Mouse (Mus musculus) embryonic facial prominence, embryonic 11.5 days (tissue): Measurements from ENCODE around the gene Slc25a21. TPM values are rescaled to one million over a fixed set of nuclear protein-coding genes. Genes with fewer than 3 reads are reported as not detected.

ENCODE experiments used
- ATAC-seq: fragments of 200-750 bp; cut with Nextera tagmentation; replicated peaks from 2 replicates; pipeline ENCODE4 v1.8.0; 2017; ENCODE audit warnings: low read depth; ENCODE audit not compliant: insufficient number of reproducible peaks, low FRiP score, low TSS enrichment
- DNase-seq: peaks from one replicate; pipeline ENCODE4 v3.0.0-alpha.2; 2015; ENCODE audit warnings: low spot score
- H3K27ac ChIP-seq: fragments of 300-500 bp; sonication (generic); replicated peaks from 2 replicates; pipeline ENCODE4 v1.5.1; 2014; ENCODE audit warnings: mild to moderate bottlenecking, low read depth, low read length, control low read depth
- H3K27me3 ChIP-seq: fragments of 300-500 bp; sonication (generic); 2 replicates; pipeline ENCODE4 v1.6.1; 2014; ENCODE audit warnings: mild to moderate bottlenecking, low read length, moderate library complexity, mixed read lengths; ENCODE audit not compliant: control insufficient read depth, insufficient read depth
- H3K36me3 ChIP-seq: fragments of 300-500 bp; sonication (generic); replicated peaks from 2 replicates; pipeline ENCODE4 v1.6.1; 2014; ENCODE audit warnings: low read depth, mild to moderate bottlenecking, low read length, moderate library complexity, mixed read lengths; ENCODE audit not compliant: control insufficient read depth, insufficient read depth
- H3K4me1 ChIP-seq: fragments of 300-500 bp; sonication (generic); 2 replicates; pipeline ENCODE4 v1.6.1; 2014; ENCODE audit warnings: low read length, mixed read lengths; ENCODE audit not compliant: control insufficient read depth, insufficient read depth
- H3K4me2 ChIP-seq: fragments of 300-500 bp; sonication (generic); 2 replicates; pipeline ENCODE4 v1.6.1; 2014; ENCODE audit warnings: low read depth, mild to moderate bottlenecking, control low read depth, low read length, moderate library complexity
- H3K4me3 ChIP-seq: fragments of 300-500 bp; sonication (generic); 2 replicates; pipeline ENCODE4 v1.5.1; 2014; ENCODE audit warnings: low read depth, low read length, control low read depth
- H3K9ac ChIP-seq: fragments of 300-500 bp; sonication (generic); replicated peaks from 2 replicates; pipeline ENCODE4 v1.6.1; 2014; ENCODE audit warnings: mild to moderate bottlenecking, control low read depth, low read length
- H3K9me3 ChIP-seq: fragments of 300-500 bp; sonication (generic); replicated peaks from 2 replicates; pipeline ENCODE4 v1.6.1; 2016; ENCODE audit warnings: mild to moderate bottlenecking, low read length, inconsistent platforms, mixed read lengths; ENCODE audit not compliant: control insufficient read depth
- WGBS: fragments of 180-500 bp; shearing (Covaris S2); extraction: QIAGEN DNeasy Blood & Tissue Kit; methylation state at CpG from one replicate; pipeline ENCODE4 v1.1.7; 2014; 5-methylcytosine and 5-hydroxymethylcytosine counted together
- polyA plus RNA-seq: library from polyadenylated mRNA; unstranded; fragments of >200 nt; fragmentation: Nextera tagmentation; extraction: Ambion mirVana; gene quantifications from 2 replicates; pipeline ENCODE4 v1.2.1, GENCODE M21; 2014

Slc25a21 gene
- polyA plus RNA-seq, 1 experiment from 2014 or later: 1.9 TPM

DNA sequence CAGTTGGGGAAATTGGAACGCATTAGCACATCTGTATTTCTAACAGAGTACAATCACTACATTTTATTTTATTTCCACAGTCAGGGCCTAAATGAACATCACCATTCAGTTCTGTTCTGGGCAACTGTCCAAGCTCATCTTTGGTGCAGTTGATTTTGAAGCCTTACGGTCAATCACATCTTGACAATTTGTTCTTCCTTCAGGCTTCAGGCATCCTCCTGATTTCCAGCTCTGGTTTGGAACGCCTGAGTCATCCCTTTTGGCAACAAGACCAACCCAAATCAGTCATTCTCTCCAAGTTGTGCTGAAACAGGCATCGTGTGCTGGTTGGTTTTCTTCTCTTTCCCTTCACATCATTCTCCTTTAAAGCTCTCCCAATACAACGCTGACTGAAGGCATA, 416.1 kb downstream of the Slc25a21 start:
- no peaks in the 10 kb centered on the region for H3K9me3 ChIP-seq
- no peaks in the 10 kb centered on the region for H3K36me3 ChIP-seq
- no peak for DNase-seq
- no peaks in the 10 kb centered on the region for H3K4me1 ChIP-seq
- 80% methylated on average over 5 of the region's 5 CpGs for WGBS
- H3K27me3 ChIP-seq: no peaks in the 10 kb centered on the region
- no peak overlapping the region for H3K27ac ChIP-seq
- ATAC-seq: no peak
- H3K4me3 ChIP-seq: no peak overlapping the region
- H3K4me2 ChIP-seq: no peak overlapping the region
- no peak overlapping the region for H3K9ac ChIP-seq

DNA sequence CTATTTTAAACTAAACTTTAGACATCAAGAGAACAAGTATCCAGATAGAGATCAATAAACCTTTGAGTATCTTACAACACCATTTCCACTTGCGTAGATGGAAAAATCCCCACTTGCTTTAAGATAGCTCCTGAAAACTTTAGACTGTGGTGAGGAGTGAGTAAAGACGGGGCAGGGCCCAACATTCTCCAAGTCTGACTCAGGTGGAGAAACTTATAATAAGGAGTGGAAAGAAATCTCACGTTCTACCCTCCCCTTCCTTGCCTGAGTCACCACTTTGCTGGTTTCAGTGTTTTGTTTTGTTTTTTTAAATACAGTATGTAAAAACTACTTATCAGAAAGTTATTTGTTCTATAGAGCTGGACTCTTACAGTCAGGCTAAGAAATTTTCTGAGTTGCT, 417.7 kb downstream of the Slc25a21 start:
- DNase-seq (no peak), ATAC-seq (no peak)
- no peaks in the 10 kb centered on the region for H3K9me3 ChIP-seq
- H3K27ac ChIP-seq: no peak overlapping the region
- 86% methylated on average over 3 of the region's 3 CpGs for WGBS
- no peak overlapping the region for H3K9ac ChIP-seq
- no peaks in the 10 kb centered on the region for H3K36me3 ChIP-seq
- H3K27me3 ChIP-seq: no peaks in the 10 kb centered on the region
- H3K4me1 ChIP-seq: no peaks in the 10 kb centered on the region
- H3K4me3 ChIP-seq: no peak overlapping the region
- H3K4me2 ChIP-seq: no peak overlapping the region

- H3K9ac ChIP-seq: no peak overlapping the region
- peak; percentile 21 for DNase-seq
- no peak overlapping the region for H3K4me3 ChIP-seq
- H3K4me1 ChIP-seq: no peaks in the 10 kb centered on the region
- H3K36me3 ChIP-seq: no peaks in the 10 kb centered on the region
- H3K9me3 ChIP-seq: no peaks in the 10 kb centered on the region
- 63% methylated on average over 6 of the region's 6 CpGs for WGBS
- H3K4me2 ChIP-seq: no peak overlapping the region
- H3K27me3 ChIP-seq: no peaks in the 10 kb centered on the region
- H3K27ac ChIP-seq: no peak overlapping the region
- ATAC-seq: no peak
Measured at GRCm38 (mm10) chr12:56773941-56774340, 423.3 kb downstream of the Slc25a21 start.

DNA sequence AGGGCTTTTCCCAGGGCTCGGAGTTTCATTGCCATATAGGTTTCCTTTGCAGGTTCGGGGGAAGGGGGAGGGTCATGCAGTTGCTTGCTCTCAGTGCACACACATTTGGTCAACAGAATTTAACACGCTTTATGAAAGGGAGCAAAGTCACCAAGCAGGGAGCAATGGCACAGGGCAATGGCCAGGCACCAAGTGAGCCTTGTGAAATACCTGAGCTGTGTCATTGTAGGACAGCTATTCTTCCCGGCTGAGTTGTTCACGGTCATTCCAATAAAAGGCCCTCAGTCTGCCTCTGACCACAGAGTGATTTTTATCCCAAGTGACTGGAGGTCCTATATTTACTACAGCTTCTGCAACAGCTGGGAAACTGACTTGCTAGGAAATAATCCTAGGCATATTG, 427.9 kb downstream of the Slc25a21 start:
- 82% methylated on average over 5 of the region's 5 CpGs for WGBS
- ATAC-seq (no peak), DNase-seq (no peak)
- Histone ChIP-seq H3K27me3 (no peaks in the 10 kb centered on the region), H3K4me2 (no peak overlapping the region), H3K4me3 (no peak overlapping the region), H3K9me3 (no peaks in the 10 kb centered on the region), H3K36me3 (no peaks in the 10 kb centered on the region), H3K27ac (no peak overlapping the region), H3K9ac (no peak overlapping the region), H3K4me1 (no peaks in the 10 kb centered on the region)

DNA sequence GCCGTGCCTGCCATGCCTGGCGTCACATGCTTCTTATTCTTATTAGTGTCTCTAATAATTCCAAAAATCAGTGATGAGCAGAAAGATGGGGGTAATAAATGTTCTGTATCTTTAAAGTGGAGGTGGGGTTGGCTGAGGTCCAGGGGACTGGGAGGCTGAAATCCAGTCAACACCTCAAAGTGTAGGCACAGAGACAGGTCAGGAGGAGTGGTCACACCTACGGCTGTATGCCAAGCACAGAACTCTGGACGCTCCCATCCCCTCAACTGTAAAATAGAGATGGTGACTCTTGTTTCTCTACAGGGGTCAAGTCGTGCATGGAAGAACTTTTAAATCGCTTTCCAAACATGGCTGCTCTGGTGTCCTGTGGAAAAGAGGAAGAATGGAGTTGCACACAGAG, 429.8 kb downstream of the Slc25a21 start:
- Histone ChIP-seq H3K4me1 (no peaks in the 10 kb centered on the region), H3K36me3 (no peaks in the 10 kb centered on the region), H3K4me3 (no peak overlapping the region), H3K9ac (no peak overlapping the region), H3K4me2 (no peak overlapping the region), H3K27ac (no peak overlapping the region), H3K9me3 (no peaks in the 10 kb centered on the region), H3K27me3 (no peaks in the 10 kb centered on the region)
- no peak for DNase-seq
- ATAC-seq: no peak
- 81% methylated on average over 6 of the region's 6 CpGs for WGBS

DNA sequence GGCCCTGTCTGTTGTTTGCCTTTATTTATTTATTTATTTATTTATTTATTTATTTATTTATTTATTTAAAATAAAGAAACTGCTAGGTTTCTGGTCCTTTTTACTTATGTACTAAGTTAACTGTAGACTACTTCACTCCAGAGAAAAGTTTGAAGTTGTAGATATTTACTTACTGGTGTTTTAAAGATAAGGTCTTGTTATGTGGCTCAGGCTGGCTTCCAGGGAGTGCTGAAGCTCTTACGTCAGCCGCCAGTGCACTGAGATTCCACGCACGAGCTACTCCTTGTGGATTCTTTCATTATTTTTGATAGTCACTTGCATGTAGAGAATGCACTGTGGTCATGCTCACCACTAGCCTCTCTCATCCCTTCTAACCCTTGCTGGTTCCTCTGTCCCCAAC, 460.2 kb downstream of the Slc25a21 start:
- H3K27me3 ChIP-seq: no peaks in the 10 kb centered on the region
- no peaks in the 10 kb centered on the region for H3K36me3 ChIP-seq
- no peaks in the 10 kb centered on the region for H3K4me1 ChIP-seq
- no peak overlapping the region for H3K4me3 ChIP-seq
- H3K27ac ChIP-seq: no peak overlapping the region
- ATAC-seq: no peak
- H3K9me3 ChIP-seq: no peaks in the 10 kb centered on the region
- H3K9ac ChIP-seq: no peak overlapping the region
- no peak overlapping the region for H3K4me2 ChIP-seq
- 96% methylated on average over 4 of the region's 4 CpGs for WGBS
- DNase-seq: no peak

DNA sequence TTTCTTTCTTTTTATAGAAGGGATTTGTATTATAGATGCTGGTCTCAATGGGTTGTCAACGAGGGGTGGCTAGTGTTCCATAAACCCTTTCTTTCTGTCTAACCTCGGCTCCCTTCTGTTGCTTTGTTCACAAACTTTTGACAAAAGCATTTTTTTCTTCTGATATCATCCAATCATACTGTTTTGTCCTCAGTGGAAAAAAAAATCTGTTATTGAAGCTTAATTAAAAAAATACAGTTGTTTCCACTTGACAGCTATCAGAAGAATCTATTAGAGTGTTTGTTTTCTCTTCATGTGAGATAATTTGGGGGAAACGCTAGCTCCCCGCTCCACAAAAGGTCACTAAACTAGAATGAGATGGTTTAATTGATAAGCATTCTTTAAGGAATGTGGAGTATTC, 469.6 kb downstream of the Slc25a21 start:
- Histone ChIP-seq H3K36me3 (no peaks in the 10 kb centered on the region), H3K4me1 (no peaks in the 10 kb centered on the region), H3K27me3 (no peaks in the 10 kb centered on the region), H3K4me2 (no peak overlapping the region), H3K27ac (no peak overlapping the region), H3K9me3 (no peaks in the 10 kb centered on the region), H3K4me3 (no peak overlapping the region), H3K9ac (no peak overlapping the region)
- ATAC-seq (no peak), DNase-seq (no peak)
- WGBS: 44% methylated on average over 4 of the region's 4 CpGs

DNA sequence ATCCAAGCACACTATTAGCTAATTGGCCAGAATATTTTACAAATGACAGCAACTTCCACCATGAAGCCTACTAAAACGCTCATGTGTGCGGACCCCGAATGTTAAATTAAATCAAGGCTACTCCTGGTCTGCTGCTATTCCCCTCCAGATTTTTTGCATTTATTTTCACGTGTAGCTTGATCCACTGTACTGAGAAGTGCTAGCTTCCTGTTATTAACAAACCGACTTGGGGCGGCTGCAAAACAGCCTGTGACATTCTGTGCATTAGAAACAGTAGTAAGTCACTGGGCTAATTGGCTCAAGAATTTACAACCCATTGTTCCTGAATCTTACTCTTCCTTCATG, 478.6 kb downstream of the Slc25a21 start:
- H3K27me3 ChIP-seq: no peaks in the 10 kb centered on the region; the same call in none of the 2 replicates
- 17% methylated on average over 6 of the region's 6 CpGs for WGBS

More for the DNA sequence above, 478.6 kb downstream of the Slc25a21 start:
- no peak overlapping the region for H3K9ac ChIP-seq
- DNase-seq: no peak
- ATAC-seq: 0 out of 2 replicates have a peak, but pooled peaks have one; percentile 58
- H3K4me3 ChIP-seq: no peak overlapping the region
- H3K36me3 ChIP-seq: no peaks in the 10 kb centered on the region
- no peak overlapping the region for H3K27ac ChIP-seq
- H3K4me1 ChIP-seq: no peaks in the 10 kb centered on the region; the same call in 1 of the 2 replicates
- H3K4me2 ChIP-seq: no peak overlapping the region
- H3K9me3 ChIP-seq: no peaks in the 10 kb centered on the region
